Mouse (Mus musculus): ENCODE data around the gene Pigl. TPM values are rescaled to one million over a fixed set of nuclear protein-coding genes. Genes with fewer than 3 reads are reported as not detected.
"Not testable (repeated sequence)": the region's sequence is repeated elsewhere in the genome, so short reads cannot be mapped to it uniquely, and the experiment has no call there.

Gene Pigl
- polyA plus RNA-seq, 1 experiment from 2014 or later, result 10.5 TPM

GRCm38 (mm10) chr11:62456483-62457172, 1.6 kb upstream of the Pigl start:
- no peaks in the 10 kb centered on the region for H3K27me3 ChIP-seq
- under 1% methylated on average over 42 of the region's 42 CpGs for WGBS
- H3K36me3 ChIP-seq, result no peaks in the 10 kb centered on the region
- peak overlapping the region; percentile 98 for H3K27ac ChIP-seq
- ATAC-seq (ENCODE audit: low FRiP score), result peak; percentile 86
- peaks cover 13% of the 10 kb centered on the region for H3K4me1 ChIP-seq
- peak overlapping the region; percentile 99 for H3K9ac ChIP-seq
- H3K4me2 ChIP-seq (replicated peaks), result peak overlapping the region; percentile 87
- peak overlapping the region; percentile 95 for H3K4me3 ChIP-seq
- H3K9me3 ChIP-seq (replicated peaks), result no peaks in the 10 kb centered on the region

- under 1% methylated on average over 55 of the region's 73 CpGs for WGBS
- ATAC-seq (ENCODE audit: low FRiP score), result peak; percentile 95
- H3K4me1 ChIP-seq, result peaks cover 13% of the 10 kb centered on the region
Measured at GRCm38 (mm10) chr11:62457241-62457890, 894 bp upstream of the Pigl start.

GRCm38 (mm10) chr11:62457891-62458270, 379 bp upstream of the Pigl start:
- Histone ChIP-seq H3K27me3 (no peaks in the 10 kb centered on the region), H3K36me3 (no peaks in the 10 kb centered on the region), H3K9ac (peak overlapping the region; percentile 99), H3K4me3 (peak overlapping the region; percentile 95), H3K4me2 (replicated peaks) (peak overlapping the region; percentile 87), H3K27ac (peak overlapping the region; percentile 98), H3K9me3 (replicated peaks) (no peaks in the 10 kb centered on the region), H3K4me1 (peaks cover 13% of the 10 kb centered on the region)
- no peak for ATAC-seq (ENCODE audit: low FRiP score)
- WGBS, result under 1% methylated on average over 18 of the region's 18 CpGs

More at GRCm38 (mm10) chr11:62457241-62457890, 894 bp upstream of the Pigl start:
- Histone ChIP-seq H3K9me3 (replicated peaks) (no peaks in the 10 kb centered on the region), H3K9ac (peak overlapping the region; percentile 99), H3K27ac (peak overlapping the region; percentile 98), H3K4me3 (peak overlapping the region; percentile 95), H3K4me2 (replicated peaks) (peak overlapping the region; percentile 87), H3K36me3 (no peaks in the 10 kb centered on the region), H3K27me3 (no peaks in the 10 kb centered on the region)

GRCm38 (mm10) chr11:62458780-62459179, 520 bp downstream of the Pigl start:
- H3K36me3 ChIP-seq, result no peaks in the 10 kb centered on the region
- ATAC-seq (ENCODE audit: low FRiP score), result no peak
- peak overlapping the region; percentile 99 for H3K9ac ChIP-seq
- H3K9me3 ChIP-seq (replicated peaks), result no peaks in the 10 kb centered on the region
- peak overlapping the region; percentile 87 for H3K4me2 ChIP-seq (replicated peaks)
- no peaks in the 10 kb centered on the region for H3K27me3 ChIP-seq
- H3K4me1 ChIP-seq, result peaks cover 13% of the 10 kb centered on the region
- H3K4me3 ChIP-seq, result peak overlapping the region; percentile 95
- under 1% methylated on average over 9 of the region's 9 CpGs for WGBS
- peak overlapping the region; percentile 98 for H3K27ac ChIP-seq

- not testable (repeated sequence) for ATAC-seq (ENCODE audit: low FRiP score); H3K36me3 ChIP-seq; H3K27me3 ChIP-seq; H3K9me3 ChIP-seq (replicated peaks); H3K27ac ChIP-seq; H3K4me1 ChIP-seq; H3K4me3 ChIP-seq; H3K9ac ChIP-seq; H3K4me2 ChIP-seq (replicated peaks)
- WGBS, result 98% methylated on average over 1 of the region's 1 CpGs
Measured at GRCm38 (mm10) chr11:62462529-62462928, 4.3 kb downstream of the Pigl start.

GRCm38 (mm10) chr11:62463225-62463915, 5.1 kb downstream of the Pigl start:
- no peak overlapping the region for H3K27ac ChIP-seq
- no peaks in the 10 kb centered on the region for H3K36me3 ChIP-seq
- H3K4me1 ChIP-seq, result peaks cover 6% of the 10 kb centered on the region
- no peaks in the 10 kb centered on the region for H3K27me3 ChIP-seq
- H3K9me3 ChIP-seq (replicated peaks), result no peaks in the 10 kb centered on the region
- no peak for ATAC-seq (ENCODE audit: low FRiP score)
- H3K4me3 ChIP-seq, result no peak overlapping the region
- H3K9ac ChIP-seq, result no peak overlapping the region
- 67% methylated on average over 2 of the region's 2 CpGs for WGBS
- H3K4me2 ChIP-seq (replicated peaks), result no peak overlapping the region

GRCm38 (mm10) chr11:62464696-62465095, 6.4 kb downstream of the Pigl start:
- Histone ChIP-seq H3K4me2 (replicated peaks) (no peak overlapping the region), H3K27ac (no peak overlapping the region), H3K27me3 (no peaks in the 10 kb centered on the region), H3K9ac (no peak overlapping the region), H3K4me1 (no peaks in the 10 kb centered on the region), H3K4me3 (no peak overlapping the region), H3K36me3 (no peaks in the 10 kb centered on the region), H3K9me3 (replicated peaks) (no peaks in the 10 kb centered on the region)
- ATAC-seq (ENCODE audit: low FRiP score), result no peak
- WGBS, result 96% methylated on average over 3 of the region's 3 CpGs

- no peaks in the 10 kb centered on the region for H3K4me1 ChIP-seq
- H3K9me3 ChIP-seq (replicated peaks), result no peaks in the 10 kb centered on the region
- 94% methylated on average over 3 of the region's 3 CpGs for WGBS
- H3K9ac ChIP-seq, result no peak overlapping the region
- no peak overlapping the region for H3K4me2 ChIP-seq (replicated peaks)
- no peak overlapping the region for H3K4me3 ChIP-seq
- no peak for ATAC-seq (ENCODE audit: low FRiP score)
- H3K27me3 ChIP-seq, result no peaks in the 10 kb centered on the region
- H3K27ac ChIP-seq, result no peak overlapping the region
- no peaks in the 10 kb centered on the region for H3K36me3 ChIP-seq
Measured at GRCm38 (mm10) chr11:62465849-62466248, 7.6 kb downstream of the Pigl start.

GRCm38 (mm10) chr11:62466546-62466945, 8.3 kb downstream of the Pigl start:
- H3K9ac ChIP-seq, result no peak overlapping the region

GRCm38 (mm10) chr11:62467289-62467688, 9.0 kb downstream of the Pigl start:
- not testable (repeated sequence) for H3K4me2 ChIP-seq (replicated peaks); H3K9ac ChIP-seq; H3K9me3 ChIP-seq (replicated peaks); H3K4me1 ChIP-seq; H3K27ac ChIP-seq; H3K4me3 ChIP-seq; H3K27me3 ChIP-seq; H3K36me3 ChIP-seq; ATAC-seq (ENCODE audit: low FRiP score)

More at GRCm38 (mm10) chr11:62466546-62466945, 8.3 kb downstream of the Pigl start:
- Histone ChIP-seq H3K9me3 (replicated peaks) (no peaks in the 10 kb centered on the region), H3K36me3 (no peaks in the 10 kb centered on the region), H3K27me3 (no peaks in the 10 kb centered on the region), H3K4me1 (no peaks in the 10 kb centered on the region), H3K4me2 (replicated peaks) (no peak overlapping the region), H3K27ac (no peak overlapping the region), H3K4me3 (no peak overlapping the region)
- 88% methylated on average over 3 of the region's 3 CpGs for WGBS
- no peak for ATAC-seq (ENCODE audit: low FRiP score)

- Histone ChIP-seq H3K27ac (no peak overlapping the region), H3K4me2 (replicated peaks) (no peak overlapping the region), H3K9ac (no peak overlapping the region), H3K4me3 (no peak overlapping the region), H3K36me3 (no peaks in the 10 kb centered on the region), H3K9me3 (replicated peaks) (no peaks in the 10 kb centered on the region), H3K27me3 (no peaks in the 10 kb centered on the region), H3K4me1 (no peaks in the 10 kb centered on the region)
- 94% methylated on average over 6 of the region's 6 CpGs for WGBS
- ATAC-seq (ENCODE audit: low FRiP score), result no peak
Measured at GRCm38 (mm10) chr11:62470451-62470850, 12.2 kb downstream of the Pigl start.

- no peak overlapping the region for H3K4me2 ChIP-seq (replicated peaks)
- 96% methylated on average over 5 of the region's 5 CpGs for WGBS
- H3K9ac ChIP-seq, result no peak overlapping the region
- H3K36me3 ChIP-seq, result no peaks in the 10 kb centered on the region
- no peaks in the 10 kb centered on the region for H3K27me3 ChIP-seq
- H3K4me1 ChIP-seq, result no peaks in the 10 kb centered on the region
- H3K27ac ChIP-seq, result no peak overlapping the region
- no peak for ATAC-seq (ENCODE audit: low FRiP score)
- no peaks in the 10 kb centered on the region for H3K9me3 ChIP-seq (replicated peaks)
- H3K4me3 ChIP-seq, result no peak overlapping the region
Measured at GRCm38 (mm10) chr11:62473516-62473915, 15.3 kb downstream of the Pigl start.

All from hindbrain, embryonic 12.5 days (tissue).